Mouse (Mus musculus) right cerebral cortex, postnatal 14 days (tissue): ENCODE data around the gene Dpagt1.
"Not testable (repeated sequence)": the region's sequence is repeated elsewhere in the genome, so short reads cannot be mapped to it uniquely, and the experiment has no call there.

Experiments used
- DNase-seq: peaks from one replicate; pipeline ENCODE4 v3.0.0; 2022

The Dpagt1 gene

GRCm38 (mm10) chr9:44325768-44326370 lies at the start of gene Dpagt1:
Gene Dpagt1, plus strand, starts transcription at chr9:44326019.
- no peak for DNase-seq

GRCm38 (mm10) chr9:44283183-44283582 lies 42.6 kb upstream of the Dpagt1 start:
- no peak for DNase-seq

- no peak for DNase-seq
Observed at GRCm38 (mm10) chr9:44286256-44286850, 39.5 kb upstream of the Dpagt1 start.

GRCm38 (mm10) chr9:44287003-44287400 lies 38.8 kb upstream of the Dpagt1 start:
- DNase-seq = no peak

- peak; percentile 38 for DNase-seq
Observed at GRCm38 (mm10) chr9:44287401-44288075, 38.3 kb upstream of the Dpagt1 start.

- DNase-seq = peak; percentile 48
Observed at GRCm38 (mm10) chr9:44288076-44288958, 37.5 kb upstream of the Dpagt1 start, which contains the start of gene Abcg4. Gene Abcg4, minus strand, starts transcription at chr9:44288615.

- DNase-seq = no peak
Observed at GRCm38 (mm10) chr9:44288959-44289291, 36.9 kb upstream of the Dpagt1 start.

GRCm38 (mm10) chr9:44292490-44292889 lies 33.3 kb upstream of the Dpagt1 start:
- DNase-seq = no peak

- not testable (repeated sequence) for DNase-seq
Observed at GRCm38 (mm10) chr9:44300001-44300400, 25.8 kb upstream of the Dpagt1 start.

GRCm38 (mm10) chr9:44305466-44306079 lies 20.2 kb upstream of the Dpagt1 start, which contains the start of gene Hinfp:
Gene Hinfp, minus strand, starts transcription at chr9:44305671.
- peak; percentile 97 for DNase-seq

- DNase-seq = no peak
Observed at GRCm38 (mm10) chr9:44306532-44306931, 19.3 kb upstream of the Dpagt1 start.

- DNase-seq = no peak
Observed at GRCm38 (mm10) chr9:44307248-44307647, 18.6 kb upstream of the Dpagt1 start.

GRCm38 (mm10) chr9:44309756-44310155 lies 16.1 kb upstream of the Dpagt1 start:
- no peak for DNase-seq

GRCm38 (mm10) chr9:44310750-44311135 lies 15.1 kb upstream of the Dpagt1 start:
- no peak for DNase-seq

GRCm38 (mm10) chr9:44311136-44312134 lies 14.4 kb upstream of the Dpagt1 start:
- no peak for DNase-seq

GRCm38 (mm10) chr9:44313476-44314256 lies 12.2 kb upstream of the Dpagt1 start:
- DNase-seq = peak; percentile 87

GRCm38 (mm10) chr9:44314257-44314547 lies 11.6 kb upstream of the Dpagt1 start:
- DNase-seq = no peak

GRCm38 (mm10) chr9:44314910-44315309 lies 10.9 kb upstream of the Dpagt1 start:
- DNase-seq = no peak

- DNase-seq = no peak
Observed at GRCm38 (mm10) chr9:44317452-44317851, 8.4 kb upstream of the Dpagt1 start.

GRCm38 (mm10) chr9:44318076-44318825 lies 7.6 kb upstream of the Dpagt1 start:
- no peak for DNase-seq
